Mouse (Mus musculus) heart, embryonic 16.5 days (tissue): ENCODE measurements around the gene Chd1. TPM values are rescaled to one million over a fixed set of nuclear protein-coding genes. Genes with fewer than 3 reads are reported as not detected.

Source experiments
- ATAC-seq: fragments of 200-750 bp; cut with Nextera tagmentation; replicated peaks from 2 replicates; pipeline ENCODE4 v1.8.0; 2017; ENCODE audit warnings: moderate number of reproducible peaks; ENCODE audit not compliant: insufficient read depth, low FRiP score; ENCODE audit errors: extremely low read depth
- H3K27ac ChIP-seq: fragments of 300-500 bp; sonication (generic); 2 replicates; pipeline ENCODE4 v1.5.1; 2014; ENCODE audit warnings: mild to moderate bottlenecking, low read length, control low read depth, moderate library complexity
- H3K27me3 ChIP-seq: fragments of 300-500 bp; sonication (generic); 2 replicates; pipeline ENCODE4 v1.6.1; 2014; ENCODE audit warnings: low read length, mixed read lengths; ENCODE audit not compliant: control insufficient read depth, insufficient read depth
- H3K36me3 ChIP-seq: fragments of 300-500 bp; sonication (generic); 2 replicates; pipeline ENCODE4 v1.6.1; 2014; ENCODE audit not compliant: control insufficient read depth, insufficient read depth
- H3K4me1 ChIP-seq: fragments of 300-500 bp; sonication (generic); 2 replicates; pipeline ENCODE4 v1.6.1; 2014; ENCODE audit warnings: low read length, mixed read lengths; ENCODE audit not compliant: control insufficient read depth, insufficient read depth
- H3K4me2 ChIP-seq: fragments of 300-500 bp; sonication (generic); 2 replicates; pipeline ENCODE4 v1.6.1; 2014; ENCODE audit warnings: low read depth, mild to moderate bottlenecking, control low read depth, low read length
- H3K4me3 ChIP-seq: fragments of 300-500 bp; sonication (generic); 2 replicates; pipeline ENCODE4 v1.5.1; 2014; ENCODE audit warnings: mild to moderate bottlenecking, control low read depth, low read length
- H3K9ac ChIP-seq: fragments of 300-500 bp; sonication (generic); 2 replicates; pipeline ENCODE4 v1.6.1; 2014; ENCODE audit warnings: low read length, control low read depth
- H3K9me3 ChIP-seq: fragments of 300-500 bp; sonication (generic); replicated peaks from 2 replicates; pipeline ENCODE4 v1.6.1; 2016; ENCODE audit warnings: low read length; ENCODE audit not compliant: control insufficient read depth
- WGBS: fragments of 180-500 bp; shearing (Covaris S2); extraction: QIAGEN DNeasy Blood & Tissue Kit; methylation state at CpG from one replicate; pipeline ENCODE4 v1.1.7; 2014; 5-methylcytosine and 5-hydroxymethylcytosine counted together
- polyA plus RNA-seq: library from polyadenylated mRNA; unstranded; fragments of >200 nt; fragmentation: Nextera tagmentation; extraction: Ambion mirVana; gene quantifications from 2 replicates; pipeline ENCODE4 v1.2.1, GENCODE M21; 2015

Gene Chd1
- 14.7 TPM in 2 replicates for polyA plus RNA-seq

GRCm38 (mm10) chr17:15704475-15705300 is at the start of gene Chd1:
Gene Chd1, plus strand, starts transcription at chr17:15704967.
- H3K27me3 ChIP-seq = no peaks in the 10 kb centered on the region
- H3K4me3 ChIP-seq = peak within 1 kb of the TSS; percentile 80
- peak within 1 kb of the TSS; percentile 96 for H3K9ac ChIP-seq
- H3K9me3 ChIP-seq = no peaks in the 10 kb centered on the region
- peak within 1 kb of the TSS; percentile 96 for H3K27ac ChIP-seq
- ATAC-seq = peak; percentile 94
- H3K4me2 ChIP-seq = peak within 1 kb of the TSS; percentile 96
- peaks cover 8% of the 10 kb centered on the region for H3K36me3 ChIP-seq
- under 1% methylated on average over 97 of the region's 124 CpGs for WGBS
- H3K4me1 ChIP-seq = peaks cover 10% of the 10 kb centered on the region

GRCm38 (mm10) chr17:15656881-15657607 is 47.7 kb upstream of the Chd1 start:
- Histone ChIP-seq H3K27me3 (no peaks in the 10 kb centered on the region), H3K27ac (no peak overlapping the region), H3K4me1 (no peaks in the 10 kb centered on the region), H3K9ac (no peak overlapping the region), H3K4me2 (peak overlapping the region; percentile 13; the same call in 1 of the 2 replicates), H3K9me3 (no peaks in the 10 kb centered on the region), H3K4me3 (no peak overlapping the region), H3K36me3 (no peaks in the 10 kb centered on the region)
- 15% methylated on average over 6 of the region's 6 CpGs for WGBS
- ATAC-seq = peak; percentile 67

GRCm38 (mm10) chr17:15672870-15673269 is 31.9 kb upstream of the Chd1 start:
- WGBS = 64% methylated on average over 5 of the region's 5 CpGs
- Histone ChIP-seq H3K27ac (no peak overlapping the region), H3K4me1 (no peaks in the 10 kb centered on the region), H3K9ac (no peak overlapping the region), H3K9me3 (no peaks in the 10 kb centered on the region), H3K36me3 (no peaks in the 10 kb centered on the region), H3K27me3 (no peaks in the 10 kb centered on the region), H3K4me2 (no peak overlapping the region), H3K4me3 (no peak overlapping the region)
- ATAC-seq = no peak

- Histone ChIP-seq H3K4me2 (no peak overlapping the region), H3K9me3 (no peaks in the 10 kb centered on the region), H3K4me3 (no peak overlapping the region), H3K27me3 (no peaks in the 10 kb centered on the region), H3K4me1 (no peaks in the 10 kb centered on the region), H3K9ac (no peak overlapping the region), H3K36me3 (no peaks in the 10 kb centered on the region), H3K27ac (no peak overlapping the region)
- ATAC-seq = 0 out of 2 replicates have a peak, but pooled peaks have one; percentile 32
- 40% methylated on average over 6 of the region's 6 CpGs for WGBS
These were observed 26.7 kb upstream of the Chd1 start for GRCm38 (mm10) chr17:15677970-15678645.

- no peak for ATAC-seq
- no peaks in the 10 kb centered on the region for H3K27me3 ChIP-seq
- no peaks in the 10 kb centered on the region for H3K4me1 ChIP-seq
- no peaks in the 10 kb centered on the region for H3K36me3 ChIP-seq
- H3K27ac ChIP-seq = no peak overlapping the region
- 79% methylated on average over 9 of the region's 9 CpGs for WGBS
- H3K4me2 ChIP-seq = no peak overlapping the region
- no peak overlapping the region for H3K9ac ChIP-seq
- H3K4me3 ChIP-seq = no peak overlapping the region
- H3K9me3 ChIP-seq = no peaks in the 10 kb centered on the region
These were observed 24.7 kb upstream of the Chd1 start for GRCm38 (mm10) chr17:15679966-15680630.

- H3K4me2 ChIP-seq = no peak overlapping the region
- ATAC-seq = no peak
- 82% methylated on average over 4 of the region's 4 CpGs for WGBS
- H3K27ac ChIP-seq = no peak overlapping the region
- H3K36me3 ChIP-seq = no peaks in the 10 kb centered on the region
- H3K4me1 ChIP-seq = no peaks in the 10 kb centered on the region
- H3K9me3 ChIP-seq = no peaks in the 10 kb centered on the region
- H3K9ac ChIP-seq = no peak overlapping the region
- H3K27me3 ChIP-seq = no peaks in the 10 kb centered on the region
- no peak overlapping the region for H3K4me3 ChIP-seq
These were observed 24.1 kb upstream of the Chd1 start for GRCm38 (mm10) chr17:15680661-15681060.

GRCm38 (mm10) chr17:15686396-15686795 is 18.4 kb upstream of the Chd1 start:
- Histone ChIP-seq H3K36me3 (no peaks in the 10 kb centered on the region), H3K9ac (no peak overlapping the region), H3K9me3 (no peaks in the 10 kb centered on the region), H3K4me1 (no peaks in the 10 kb centered on the region), H3K4me2 (no peak overlapping the region), H3K4me3 (no peak overlapping the region), H3K27me3 (no peaks in the 10 kb centered on the region), H3K27ac (no peak overlapping the region)
- no peak for ATAC-seq
- WGBS = 78% methylated on average over 5 of the region's 5 CpGs

- Histone ChIP-seq H3K9ac (no peak overlapping the region), H3K36me3 (no peaks in the 10 kb centered on the region), H3K4me1 (no peaks in the 10 kb centered on the region), H3K27ac (no peak overlapping the region), H3K4me3 (no peak overlapping the region), H3K4me2 (no peak overlapping the region), H3K9me3 (no peaks in the 10 kb centered on the region), H3K27me3 (no peaks in the 10 kb centered on the region)
- ATAC-seq = no peak
- WGBS = 60% methylated on average over 1 of the region's 1 CpGs
These were observed 14.5 kb upstream of the Chd1 start for GRCm38 (mm10) chr17:15690304-15690703.
